Mouse (Mus musculus) heart, adult 11 months (tissue): ENCODE measurements around the gene F830045P16Rik.

Experiments
- DNase-seq: peaks from one replicate; pipeline ENCODE4 v3.0.0; 2022

Gene F830045P16Rik

GRCm38 (mm10) chr2:129536377-129536776 lies at the start of gene F830045P16Rik:
F830045P16Rik (minus strand) TSS chr2:129536602.
- DNase-seq = peak; percentile 93

GRCm38 (mm10) chr2:129585904-129586514 lies 49.6 kb upstream of the F830045P16Rik start:
- DNase-seq = peak; percentile 96

- DNase-seq = no peak
These were observed 48.5 kb upstream of the F830045P16Rik start for GRCm38 (mm10) chr2:129584905-129585304.

- DNase-seq = peak; percentile 95
These were observed 45.9 kb upstream of the F830045P16Rik start for GRCm38 (mm10) chr2:129582261-129582660.

GRCm38 (mm10) chr2:129581826-129582225 lies 45.4 kb upstream of the F830045P16Rik start:
- peak; percentile 95 for DNase-seq

- DNase-seq = peak; percentile 92
These were observed 44.3 kb upstream of the F830045P16Rik start for GRCm38 (mm10) chr2:129580656-129581055.

GRCm38 (mm10) chr2:129576611-129577447 lies 40.4 kb upstream of the F830045P16Rik start:
- peak; percentile 93 for DNase-seq

GRCm38 (mm10) chr2:129575113-129575512 lies 38.7 kb upstream of the F830045P16Rik start:
- DNase-seq = no peak

GRCm38 (mm10) chr2:129574395-129575046 lies 38.1 kb upstream of the F830045P16Rik start:
- no peak for DNase-seq

- no peak for DNase-seq
These were observed 37.4 kb upstream of the F830045P16Rik start for GRCm38 (mm10) chr2:129573701-129574273.

GRCm38 (mm10) chr2:129569556-129569955 lies 33.2 kb upstream of the F830045P16Rik start:
- no peak for DNase-seq

- no peak for DNase-seq
These were observed 32.7 kb upstream of the F830045P16Rik start for GRCm38 (mm10) chr2:129569120-129569519.

- DNase-seq = no peak
These were observed 27.7 kb upstream of the F830045P16Rik start for GRCm38 (mm10) chr2:129563944-129564709.

GRCm38 (mm10) chr2:129561796-129562195 lies 25.4 kb upstream of the F830045P16Rik start:
- DNase-seq = no peak

- DNase-seq = no peak
These were observed 22.4 kb upstream of the F830045P16Rik start for GRCm38 (mm10) chr2:129558875-129559219.

GRCm38 (mm10) chr2:129558008-129558874 lies 21.8 kb upstream of the F830045P16Rik start:
- peak; percentile 95 for DNase-seq

GRCm38 (mm10) chr2:129556081-129556480 lies 19.7 kb upstream of the F830045P16Rik start:
- DNase-seq = no peak

GRCm38 (mm10) chr2:129550781-129551180 lies 14.4 kb upstream of the F830045P16Rik start:
- DNase-seq = no peak

- peak; percentile 94 for DNase-seq
These were observed 13.2 kb upstream of the F830045P16Rik start for GRCm38 (mm10) chr2:129549537-129550135.

GRCm38 (mm10) chr2:129546772-129547171 lies 10.4 kb upstream of the F830045P16Rik start:
- DNase-seq = peak; percentile 92

- peak; percentile 90 for DNase-seq
These were observed 9.2 kb upstream of the F830045P16Rik start for GRCm38 (mm10) chr2:129545596-129545995.
